Mouse (Mus musculus) neutrophil, adult 83 days (primary cell): ENCODE results near the gene Cd79b. TPM values are rescaled to one million over a fixed set of nuclear protein-coding genes. Genes with fewer than 3 reads are reported as not detected.

Experiments used
- total RNA-seq, 2 experiments: library from RNA; stranded (reverse); gene quantifications; one replicate each; pipeline ENCODE4 v1.2.4; 2023

Cd79b gene
- 10 to 100 TPM; 10.4 to 13.1 TPM for total RNA-seq

DNA sequence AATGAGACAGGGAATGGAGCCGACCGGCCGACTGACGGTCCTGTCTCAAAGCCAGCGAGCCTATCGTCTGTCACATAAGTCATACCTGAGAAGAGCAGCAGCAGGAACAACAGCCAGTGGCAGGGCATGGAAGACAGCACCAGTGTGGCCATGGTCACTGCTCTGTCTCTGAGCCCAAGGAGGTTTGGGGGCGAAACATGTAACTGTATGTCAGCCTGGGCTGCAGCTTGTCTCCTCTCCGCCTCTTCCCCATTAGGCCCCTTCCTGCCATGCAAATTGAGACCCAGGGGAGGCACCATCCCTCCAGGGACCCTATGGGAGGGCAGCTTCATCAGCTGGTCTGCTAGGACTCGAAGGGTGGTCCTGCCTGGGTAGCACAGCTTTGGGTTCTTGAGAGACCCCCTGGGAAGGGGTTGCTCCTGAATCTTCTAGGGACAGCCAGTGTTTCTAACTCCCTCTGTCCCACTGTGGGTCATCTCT lies at the start of gene Cd79b:
TSS of gene Cd79b (minus strand) at position 430 of the 480 bp plus-strand sequence.

DNA sequence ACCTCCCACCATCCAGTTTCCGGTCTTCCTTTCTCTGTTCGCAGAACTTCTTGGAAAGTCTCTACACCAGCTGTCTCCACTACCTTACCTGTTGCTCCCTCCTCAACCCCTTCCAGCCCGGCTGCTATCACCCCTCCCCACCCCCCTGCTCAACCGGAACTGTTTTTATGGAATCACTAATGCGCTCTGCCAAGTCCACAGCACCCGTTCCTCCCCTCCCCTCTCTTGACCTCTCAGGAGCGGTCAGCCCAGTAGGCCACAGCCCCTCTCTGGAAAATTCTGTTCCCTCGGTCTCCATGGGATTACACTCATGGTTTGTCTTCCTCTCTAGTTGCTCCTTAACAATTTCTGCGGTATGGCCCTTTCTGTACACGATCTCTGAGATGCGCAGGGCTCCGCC lies 38.6 kb upstream of the Cd79b start, which contains the start of gene Scn4a:
TSS of gene Scn4a (minus strand) at position 101 of the 400 bp plus-strand sequence.

DNA sequence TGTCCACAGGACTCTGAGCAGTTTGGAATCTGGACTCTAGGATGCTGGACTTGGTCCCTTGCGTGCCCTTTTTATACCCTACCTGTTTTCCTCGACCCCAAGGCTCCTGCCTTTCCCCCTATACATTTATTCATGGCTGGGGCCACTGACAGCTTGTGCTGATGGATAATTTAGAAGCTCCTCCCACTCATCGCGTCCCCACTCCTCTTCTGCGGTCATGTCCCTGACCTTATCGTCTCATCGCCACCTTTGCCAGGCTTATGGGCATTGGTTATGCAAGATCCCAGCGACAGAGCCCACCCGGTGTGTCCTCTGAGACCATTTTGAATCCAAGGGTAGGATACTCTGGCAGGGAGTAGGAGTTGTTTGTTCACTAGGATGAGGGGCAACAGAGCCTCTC lies 12.8 kb downstream of the Cd79b start, which contains the start of gene Gh:
TSS of gene Gh (minus strand) at position 101 of the 400 bp plus-strand sequence.

DNA sequence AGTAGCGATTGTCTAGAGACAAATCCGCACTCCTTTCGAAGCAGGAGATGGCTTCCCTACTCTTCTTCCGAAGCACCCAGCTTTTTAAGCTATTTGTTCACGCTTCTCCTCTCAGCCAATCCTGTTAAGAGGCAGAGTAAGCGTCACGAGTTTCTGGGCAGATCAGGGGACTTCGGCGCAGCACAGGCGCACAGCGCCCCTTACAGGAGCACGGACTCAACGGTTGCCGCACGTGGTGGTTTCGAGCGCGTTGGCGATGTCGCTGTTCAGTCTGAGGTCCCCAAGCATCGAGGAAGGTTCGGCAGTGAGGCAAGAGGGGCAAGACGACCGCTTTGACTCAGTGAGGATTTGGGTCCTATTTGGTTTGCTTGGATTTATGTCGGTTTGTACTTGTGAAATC lies 38.1 kb downstream of the Cd79b start, which contains the start of gene Tcam1:
TSS of gene Tcam1 (plus strand) at position 219 of the 400 bp plus-strand sequence.

DNA sequence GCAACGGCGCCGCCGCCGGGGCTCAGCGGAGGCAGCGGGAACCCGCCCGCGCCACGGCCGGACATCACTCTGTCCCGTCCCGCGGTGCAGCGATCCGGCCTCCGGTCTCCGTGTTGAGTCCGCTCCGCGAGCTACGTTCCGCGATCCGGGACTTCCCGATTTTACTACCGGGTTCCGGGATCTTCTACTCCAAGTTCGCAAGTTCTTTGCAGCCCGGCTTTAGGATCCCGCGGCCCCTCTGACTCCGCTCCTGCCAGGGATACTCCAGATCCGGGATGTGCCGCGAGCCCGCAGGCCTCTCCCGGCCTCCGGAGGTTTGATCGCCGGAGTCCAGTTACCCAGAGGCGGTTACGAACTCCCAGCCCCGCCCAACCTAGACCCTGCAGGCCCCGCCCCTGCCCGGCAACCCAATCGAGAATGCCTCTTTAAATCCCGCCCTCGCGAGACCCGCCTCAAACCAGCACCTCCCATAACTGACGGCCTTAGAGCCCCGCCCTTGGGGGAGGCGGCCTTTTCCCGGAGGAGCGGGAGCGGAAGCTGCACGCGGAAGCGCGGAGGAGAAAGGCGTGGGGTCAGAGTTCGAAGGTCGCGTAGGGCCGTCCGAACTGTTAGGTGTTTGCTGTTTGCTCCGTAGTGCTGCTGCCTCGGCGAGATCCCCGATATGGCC lies 41.8 kb downstream of the Cd79b start, which contains the start of gene Smarcd2:
TSS of gene Smarcd2 (minus strand) at position 329 of the 667 bp plus-strand sequence.

Other genes starting within 250 kb of the Cd79b start
- 1 to 10 TPM; 6.3 to 7.6 TPM for gene Taco1, start 248.7 kb downstream of the Cd79b start, total RNA-seq
- gene Map3k3, start 230.1 kb downstream of the Cd79b start, total RNA-seq, result 100 to 1,000 TPM; 157 to 191 TPM
- 1 to 10 TPM; 1.5 to 3.6 TPM for gene Gm10840, start 153.9 kb downstream of the Cd79b start, total RNA-seq
- 100 to 1,000 TPM; 377 to 397 TPM for gene Limd2, start 153.9 kb downstream of the Cd79b start, total RNA-seq
- gene Strada, start 112.6 kb downstream of the Cd79b start, total RNA-seq, result 10 to 100 TPM; 21.4 to 23.2 TPM
- gene Ccdc47, start 98.4 kb downstream of the Cd79b start, total RNA-seq, result 10 to 100 TPM; 35.7 to 40.9 TPM
- gene Ddx42, start 97.8 kb downstream of the Cd79b start, total RNA-seq, result 10 to 100 TPM; 37.1 to 38.6 TPM
- 10 to 100 TPM; 16.3 to 20.8 TPM for gene Ftsj3, start 58.7 kb downstream of the Cd79b start, total RNA-seq
- 10 to 100 TPM; 34.9 to 37.9 TPM for gene Psmc5, start 58.6 kb downstream of the Cd79b start, total RNA-seq
- gene Smarcd2, start 41.8 kb downstream of the Cd79b start, total RNA-seq, result 10 to 100 TPM; 79.7 to 89.9 TPM
- gene Tcam1, start 38.1 kb downstream of the Cd79b start, total RNA-seq, result under 1 TPM in 1 of 2 experiments, not detected in 1; 0.29 TPM
- gene Gh, start 12.9 kb downstream of the Cd79b start, total RNA-seq, result not detected
- under 1 TPM in 1 of 2 experiments, not detected in 1; 0.09 TPM for gene Scn4a, start 38.5 kb upstream of the Cd79b start, total RNA-seq
- not detected for gene Prr29, start 50.7 kb upstream of the Cd79b start, total RNA-seq
- 10 to 100 TPM; 12.3 to 20.5 TPM for gene Icam2, start 73.3 kb upstream of the Cd79b start, total RNA-seq
- gene Ern1, start 173.1 kb upstream of the Cd79b start, total RNA-seq, result 10 to 100 TPM; 44.8 to 50.5 TPM